Comparison of ENCODE assay signal across 14 mouse cellular contexts in genomic region chr16:89890515-89891189, GRCm38 (mm10).
DNase-seq lines count a peak whose midpoint lies in the region; ATAC-seq and TF ChIP-seq lines count a peak whose summit lies in the region.
"Had no signal": no experiment of that assay in that cellular context is flagged by ENCODE, and none has a peak within 500 bp of the region (broad histone marks: within the 10 kb centered on the region; RNA-seq: fewer than 3 reads in every experiment).

No protein-coding gene starts in this region.

- H3K9ac ChIP-seq in hindbrain, postnatal 0 days (replicated peaks; ENCODE audit: low read length) = no peak overlapping the region
- no peak overlapping the region for H3K9ac ChIP-seq in hindbrain, embryonic 11.5 days (ENCODE audit: low read depth, low read length)
- H3K9ac ChIP-seq in MEL (ENCODE audit: control insufficient read depth, low read depth, low read length, poor library complexity, severe bottlenecking) = no peak overlapping the region
- H3K9ac ChIP-seq in forebrain, embryonic 15.5 days (replicated peaks) = no peak overlapping the region
- H3K9ac ChIP-seq: limb, embryonic 15.5 days; neural tube, embryonic 13.5 days had no signal

- H3K4me3 ChIP-seq in hindbrain, postnatal 0 days (ENCODE audit: low read length) = no peak overlapping the region
- no peak overlapping the region for H3K4me3 ChIP-seq in hindbrain, embryonic 11.5 days (ENCODE audit: low read depth, low read length)
- no peak overlapping the region for H3K4me3 ChIP-seq in MEL (ENCODE audit: control insufficient read depth in 1 of 2, insufficient read depth in 1 of 2, low read depth in 2 of 2, low read length in 2 of 2)
- no peak overlapping the region for H3K4me3 ChIP-seq in forebrain, embryonic 15.5 days
- H3K4me3 ChIP-seq: limb, embryonic 15.5 days; neural tube, embryonic 13.5 days had no signal

- H3K9me3 ChIP-seq in hindbrain, postnatal 0 days (ENCODE audit: low read length) = 0 out of 2 replicates have a peak, but pooled peaks cover 3% of the 10 kb centered on the region
- H3K9me3 ChIP-seq in hindbrain, embryonic 11.5 days (ENCODE audit: control insufficient read depth, low read length) = no peaks in the 10 kb centered on the region
- H3K9me3 ChIP-seq in MEL (replicated peaks; ENCODE audit: insufficient read depth, low read length) = no peaks in the 10 kb centered on the region
- H3K9me3 ChIP-seq in forebrain, embryonic 15.5 days = no peaks in the 10 kb centered on the region
- H3K9me3 ChIP-seq: limb, embryonic 15.5 days; neural tube, embryonic 13.5 days had no signal

- no peak for TF ChIP-seq POLR2A in MEL (IDR thresholded peaks at IDR 0.05; ENCODE audit: control insufficient read depth in 1 of 2, insufficient read depth in 1 of 2, low read depth in 1 of 2, low read length in 2 of 2, poor library complexity in 1 of 2)

- peak overlapping the region; percentile 36; the same call in 1 of the 2 replicates for H3K27ac ChIP-seq in hindbrain, postnatal 0 days
- no peak overlapping the region for H3K27ac ChIP-seq in hindbrain, embryonic 11.5 days (ENCODE audit: low read depth, low read length)
- H3K27ac ChIP-seq in MEL (ENCODE audit: control insufficient read depth, low read depth, low read length) = no peak overlapping the region
- peak overlapping the region; percentile 19; the same call in 1 of the 2 replicates for H3K27ac ChIP-seq in forebrain, embryonic 15.5 days (replicated peaks)
- H3K27ac ChIP-seq: limb, embryonic 15.5 days; neural tube, embryonic 13.5 days had no signal

- H3K27me3 ChIP-seq in hindbrain, postnatal 0 days (ENCODE audit: insufficient read depth, low read length) = no peaks in the 10 kb centered on the region
- no peaks in the 10 kb centered on the region for H3K27me3 ChIP-seq in hindbrain, embryonic 11.5 days (ENCODE audit: control insufficient read depth, insufficient read depth, low read length)
- no peaks in the 10 kb centered on the region for H3K27me3 ChIP-seq in MEL (ENCODE audit: control insufficient read depth in 1 of 2, insufficient read depth in 2 of 2, low read length in 2 of 2)
- H3K27me3 ChIP-seq in forebrain, embryonic 15.5 days = no peaks in the 10 kb centered on the region
- H3K27me3 ChIP-seq: limb, embryonic 15.5 days; neural tube, embryonic 13.5 days had no signal

- H3K4me1 ChIP-seq in hindbrain, postnatal 0 days (ENCODE audit: insufficient read depth, low read length) = peaks cover 9% of the 10 kb centered on the region; the same call in 1 of the 2 replicates
- H3K4me1 ChIP-seq in hindbrain, embryonic 11.5 days (replicated peaks; ENCODE audit: control insufficient read depth, insufficient read depth, low read length) = no peaks in the 10 kb centered on the region
- H3K4me1 ChIP-seq in MEL (ENCODE audit: control insufficient read depth in 1 of 2, insufficient read depth in 2 of 2, low read length in 2 of 2) = peaks cover 0 to 14% of the 10 kb centered on the region in 2 experiments; a peak in 2 of 4 replicates
- H3K4me1 ChIP-seq in forebrain, embryonic 15.5 days = peaks cover 25% of the 10 kb centered on the region

- WGBS in hindbrain, postnatal 0 days = 43% methylated on average over 17 of the region's 17 CpGs
- WGBS in hindbrain, embryonic 11.5 days = 76% methylated on average over 17 of the region's 17 CpGs
- 49% methylated on average over 17 of the region's 17 CpGs for WGBS in forebrain, embryonic 15.5 days

- no peak for TF ChIP-seq CTCF in hindbrain, postnatal 0 days (IDR thresholded peaks at IDR 0.05; ENCODE audit: low read depth)
- no peak for TF ChIP-seq CTCF in MEL (IDR thresholded peaks at IDR 0.05 in 2 of 3, conservative IDR thresholded peaks at IDR 0.05 in 1 of 3; ENCODE audit: control insufficient read depth in 1 of 3, insufficient read depth in 1 of 3, low read depth in 2 of 3, low read length in 3 of 3, poor library complexity in 1 of 3, severe bottlenecking in 1 of 3)

- no peak for TF ChIP-seq RAD21 in MEL (IDR thresholded peaks at IDR 0.05; ENCODE audit: low read depth, low read length)

- no peak overlapping the region for H3K4me2 ChIP-seq in hindbrain, postnatal 0 days (ENCODE audit: low read depth, low read length)
- no peak overlapping the region for H3K4me2 ChIP-seq in hindbrain, embryonic 11.5 days (replicated peaks; ENCODE audit: low read depth, low read length)
- H3K4me2 ChIP-seq in forebrain, embryonic 15.5 days (replicated peaks) = no peak overlapping the region
- H3K4me2 ChIP-seq: limb, embryonic 15.5 days; neural tube, embryonic 13.5 days had no signal

- peak; percentile 30; the same call in 1 of the 2 replicates for ATAC-seq in hindbrain, postnatal 0 days
- ATAC-seq in hindbrain, embryonic 11.5 days (ENCODE audit: low FRiP score) = no peak
- ATAC-seq in forebrain, embryonic 15.5 days (replicated peaks) = peak; percentile 42

- H3K36me3 ChIP-seq in hindbrain, postnatal 0 days (ENCODE audit: insufficient read depth, low read length) = no peaks in the 10 kb centered on the region
- no peaks in the 10 kb centered on the region for H3K36me3 ChIP-seq in hindbrain, embryonic 11.5 days (ENCODE audit: control insufficient read depth, insufficient read depth, low read length)
- H3K36me3 ChIP-seq in MEL (ENCODE audit: control insufficient read depth in 1 of 2, insufficient read depth in 2 of 2, low read length in 2 of 2) = peaks cover 0 to 3% of the 10 kb centered on the region in 2 experiments; a peak in 2 of 4 replicates
- no peaks in the 10 kb centered on the region for H3K36me3 ChIP-seq in forebrain, embryonic 15.5 days

- no peaks in the 10 kb centered on the region for H3K79me2 ChIP-seq in MEL (ENCODE audit: control insufficient read depth, insufficient read depth, low read length, poor library complexity)

- TF ChIP-seq EP300 in MEL (IDR thresholded peaks at IDR 0.05; ENCODE audit: low read depth in 1 of 2, low read length in 2 of 2) = no peak

- DNase-seq in cerebellum, adult 9-11 months = peak; percentile 67
- DNase-seq in cerebellum, adult 11 months = no peak
- no peak for DNase-seq in hindbrain, postnatal 0 days (ENCODE audit: low spot score)
- no peak for DNase-seq in hindbrain, embryonic 11.5 days (ENCODE audit: low spot score)
- peak; percentile 11 for DNase-seq in MEL (ENCODE audit: low read depth, low spot score)
- DNase-seq in spleen, postnatal 4 days (ENCODE audit: low spot score in 2 of 2) = no peak
- DNase-seq in urinary bladder, postnatal 14 days (ENCODE audit: low spot score) = no peak
- DNase-seq: adrenal gland, postnatal 10 days; B cell, adult 2 months; kidney, adult 9 months; lung, postnatal 14 days had no signal

TF ChIP-seq in MEL, 35 proteins besides CTCF, POLR2A, EP300 and RAD21:
- TF ChIP-seq HCFC1 (IDR thresholded peaks at IDR 0.05; ENCODE audit: low read depth, low read length) = no peak
- no peak for TF ChIP-seq ETS1 (IDR thresholded peaks at IDR 0.05; ENCODE audit: low read depth, low read length)
- no peak for TF ChIP-seq MYC (IDR thresholded peaks at IDR 0.05; ENCODE audit: low read depth, low read length)
- TF ChIP-seq USF2 (IDR thresholded peaks at IDR 0.05; ENCODE audit: borderline replicate concordance in 1 of 2, insufficient read depth in 1 of 2, low read depth in 1 of 2, low read length in 2 of 2) = no peak
- TF ChIP-seq CHD2 (IDR thresholded peaks at IDR 0.05; ENCODE audit: low read length) = no peak
- TF ChIP-seq MAX (IDR thresholded peaks at IDR 0.05; ENCODE audit: low read length) = no peak
- TF ChIP-seq SIN3A (IDR thresholded peaks at IDR 0.05; ENCODE audit: low read length) = no peak
- TF ChIP-seq ELF1 (IDR thresholded peaks at IDR 0.05; ENCODE audit: low read depth, low read length) = no peak
- no peak for TF ChIP-seq KAT2A (conservative IDR thresholded peaks at IDR 0.05; ENCODE audit: low read depth, low read length)
- no peak for TF ChIP-seq ZNF384 (IDR thresholded peaks at IDR 0.05; ENCODE audit: low read depth, low read length)
TF ChIP-seq in MEL: peak in this region for 0.

Comparison
In these comparisons a context has a peak if more than half of its experiments do, and no peak if none do; other contexts are left out.
1. DNase-seq: peak in cerebellum, adult 9-11 months (single experiment) and MEL (single experiment); none in cerebellum, adult 11 months (single experiment), hindbrain, postnatal 0 days (single experiment), hindbrain, embryonic 11.5 days (single experiment), spleen, postnatal 4 days (0 of 2) and urinary bladder, postnatal 14 days (single experiment).
2. H3K27ac ChIP-seq: peak in hindbrain, postnatal 0 days (single experiment) and forebrain, embryonic 15.5 days (single experiment); none in hindbrain, embryonic 11.5 days (single experiment) and MEL (single experiment).